Mouse (Mus musculus): Measurements from ENCODE around the gene Rfpl4b. TPM values are rescaled to one million over a fixed set of nuclear protein-coding genes. Genes with fewer than 3 reads are reported as not detected.

Gene Rfpl4b
- polyA plus RNA-seq, 1 experiment, result not detected

DNA sequence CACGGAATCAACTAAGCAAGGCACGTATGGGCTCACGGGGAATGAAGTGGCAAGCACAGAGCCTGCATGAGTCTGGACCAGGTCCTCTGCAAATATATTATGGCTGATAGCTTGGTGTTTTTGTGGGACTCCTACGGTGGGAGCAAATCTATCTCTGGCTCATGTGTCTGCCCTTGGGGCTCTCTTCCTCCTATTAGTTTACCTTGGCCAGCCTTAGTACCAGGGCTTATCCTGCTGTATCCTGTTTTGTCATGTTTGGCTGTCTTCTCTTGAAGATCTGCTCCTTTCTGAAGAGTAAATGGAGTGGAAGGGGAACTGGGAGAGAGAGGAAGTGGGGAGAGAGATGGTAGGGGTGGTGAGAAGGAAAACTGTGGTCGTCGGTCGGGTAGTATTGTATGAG lies 18.3 kb downstream of the Rfpl4b start:
- no peak for TF ChIP-seq CTCF (IDR thresholded peaks at IDR 0.05; ENCODE audit: extremely low read depth, insufficient read length, insufficient replicate concordance, low read depth, low read length)
- TF ChIP-seq POLR2A (IDR thresholded peaks at IDR 0.05; ENCODE audit: low read depth, low read length), result no peak
- Histone ChIP-seq H3K4me1 (ENCODE audit: control insufficient read depth, insufficient read depth, insufficient read length, low read length) (no peaks in the 10 kb centered on the region), H3K36me3 (ENCODE audit: control insufficient read depth, insufficient read depth, low read length) (no peaks in the 10 kb centered on the region), H3K27me3 (ENCODE audit: control insufficient read depth, insufficient read depth, low read length) (no peaks in the 10 kb centered on the region), H3K4me3 (ENCODE audit: low read depth, low read length) (no peak overlapping the region), H3K27ac (ENCODE audit: insufficient read depth, low read depth, low read length) (no peak overlapping the region)
- 81% methylated on average over 7 of the region's 7 CpGs for WGBS

DNA sequence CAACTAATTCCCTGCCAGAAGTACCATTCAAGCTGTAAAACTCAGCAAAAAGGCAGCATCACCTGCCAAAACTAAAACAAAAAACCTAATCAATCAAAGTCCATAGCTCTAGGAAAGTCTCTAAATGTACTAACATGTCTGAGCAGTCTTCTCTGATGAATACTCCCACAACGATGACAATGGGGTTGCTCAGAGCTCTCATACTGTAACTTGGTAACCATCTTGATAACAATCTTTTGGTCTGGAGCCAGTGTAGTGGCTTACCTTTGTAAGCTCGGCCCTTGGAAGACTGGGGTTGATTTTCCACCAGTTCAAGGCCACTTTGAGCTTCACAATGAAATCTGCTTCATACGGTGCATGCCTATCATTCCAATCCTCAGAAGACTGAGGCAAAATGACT lies 33.0 kb downstream of the Rfpl4b start:
- Histone ChIP-seq H3K4me3 (ENCODE audit: low read depth, low read length) (no peak overlapping the region), H3K27me3 (ENCODE audit: control insufficient read depth, insufficient read depth, low read length) (no peaks in the 10 kb centered on the region), H3K4me1 (ENCODE audit: control insufficient read depth, insufficient read depth, insufficient read length, low read length) (no peaks in the 10 kb centered on the region), H3K36me3 (ENCODE audit: control insufficient read depth, insufficient read depth, low read length) (no peaks in the 10 kb centered on the region), H3K27ac (ENCODE audit: insufficient read depth, low read depth, low read length) (no peak overlapping the region)
- WGBS, result 35% methylated on average over 3 of the region's 3 CpGs
- no peak for TF ChIP-seq CTCF (IDR thresholded peaks at IDR 0.05; ENCODE audit: extremely low read depth, insufficient read length, insufficient replicate concordance, low read depth, low read length)
- TF ChIP-seq POLR2A (IDR thresholded peaks at IDR 0.05; ENCODE audit: low read depth, low read length), result no peak

Other genes starting within 250 kb of the Rfpl4b start
- 5.4 and 8.9 TPM in 2 replicates for gene Lama4, start 143.7 kb upstream of the Rfpl4b start, polyA plus RNA-seq (2012; rRNA removed)

All from small intestine, adult 2 months (tissue).